Mouse (Mus musculus): ENCODE results near the gene Alox5ap. TPM values are rescaled to one million over a fixed set of nuclear protein-coding genes. Genes with fewer than 3 reads are reported as not detected.
A peak's percentile ranks its signal among the peaks of the same experiment; 100 is the strongest.

Alox5ap gene
- total and polyA plus RNA-seq, 2 experiments from 2014 or later: 2.5 to 10.5 TPM

- Histone ChIP-seq H3K9me3 (ENCODE audit: low read length) (no peaks in the 10 kb centered on the region), H3K27ac (ENCODE audit: low read depth, low read length) (peak overlapping the region; percentile 81), H3K4me2 (ENCODE audit: low read depth, low read length, poor library complexity, severe bottlenecking) (peak overlapping the region; percentile 51), H3K4me1 (ENCODE audit: insufficient read depth, low read length) (peaks cover 2% of the 10 kb centered on the region; the same call in 1 of the 2 replicates), H3K36me3 (ENCODE audit: insufficient read depth, low read length) (no peaks in the 10 kb centered on the region), H3K27me3 (ENCODE audit: insufficient read depth, low read length) (no peaks in the 10 kb centered on the region), H3K9ac (replicated peaks; ENCODE audit: low read length, poor library complexity, severe bottlenecking) (peak overlapping the region; percentile 54), H3K4me3 (ENCODE audit: low read depth, low read length) (peak overlapping the region; percentile 47)
- WGBS: 2% methylated on average over 55 of the region's 55 CpGs
- ATAC-seq (ENCODE audit: low FRiP score) (peak; percentile 95), DNase-seq (ENCODE audit: low spot score) (peak; percentile 94)
- TF ChIP-seq CTCF (IDR thresholded peaks at IDR 0.05): no peak
Measured at GRCm38 (mm10) chr5:149228700-149229618, 35.6 kb upstream of the Alox5ap start.

GRCm38 (mm10) chr5:149229619-149230339, 34.8 kb upstream of the Alox5ap start:
- 0 out of 2 replicates have a peak, but pooled peaks cover 2% of the 10 kb centered on the region for H3K4me1 ChIP-seq (ENCODE audit: insufficient read depth, low read length)
- no peaks in the 10 kb centered on the region for H3K9me3 ChIP-seq (ENCODE audit: low read length)
- H3K27me3 ChIP-seq (ENCODE audit: insufficient read depth, low read length): no peaks in the 10 kb centered on the region
- 83% methylated on average over 18 of the region's 18 CpGs for WGBS
- H3K9ac ChIP-seq (replicated peaks; ENCODE audit: low read length, poor library complexity, severe bottlenecking): peak overlapping the region; percentile 54; the same call in 1 of the 2 replicates
- H3K27ac ChIP-seq (ENCODE audit: low read depth, low read length): peak overlapping the region; percentile 81; the same call in 1 of the 2 replicates
- ATAC-seq (ENCODE audit: low FRiP score): peak; percentile 24; the same call in 1 of the 2 replicates
- H3K4me2 ChIP-seq (ENCODE audit: low read depth, low read length, poor library complexity, severe bottlenecking): peak overlapping the region; percentile 51
- H3K36me3 ChIP-seq (ENCODE audit: insufficient read depth, low read length): no peaks in the 10 kb centered on the region
- DNase-seq (ENCODE audit: low spot score): no peak
- TF ChIP-seq CTCF (IDR thresholded peaks at IDR 0.05): no peak
- peak overlapping the region; percentile 47 for H3K4me3 ChIP-seq (ENCODE audit: low read depth, low read length)

- TF ChIP-seq CTCF (IDR thresholded peaks at IDR 0.05): no peak
- Histone ChIP-seq H3K9ac (replicated peaks; ENCODE audit: low read length, poor library complexity, severe bottlenecking) (no peak overlapping the region), H3K27me3 (ENCODE audit: insufficient read depth, low read length) (no peaks in the 10 kb centered on the region), H3K9me3 (ENCODE audit: low read length) (no peaks in the 10 kb centered on the region), H3K4me1 (ENCODE audit: insufficient read depth, low read length) (no peaks in the 10 kb centered on the region), H3K27ac (ENCODE audit: low read depth, low read length) (no peak overlapping the region), H3K36me3 (ENCODE audit: insufficient read depth, low read length) (no peaks in the 10 kb centered on the region), H3K4me2 (ENCODE audit: low read depth, low read length, poor library complexity, severe bottlenecking) (no peak overlapping the region), H3K4me3 (ENCODE audit: low read depth, low read length) (no peak overlapping the region)
- ATAC-seq (ENCODE audit: low FRiP score) (no peak), DNase-seq (ENCODE audit: low spot score) (no peak)
- 88% methylated on average over 7 of the region's 7 CpGs for WGBS
Measured at GRCm38 (mm10) chr5:149235002-149235401, 29.6 kb upstream of the Alox5ap start.

- no peak overlapping the region for H3K4me3 ChIP-seq (ENCODE audit: low read depth, low read length)
- no peaks in the 10 kb centered on the region for H3K27me3 ChIP-seq (ENCODE audit: insufficient read depth, low read length)
- no peak overlapping the region for H3K9ac ChIP-seq (replicated peaks; ENCODE audit: low read length, poor library complexity, severe bottlenecking)
- no peak overlapping the region for H3K4me2 ChIP-seq (ENCODE audit: low read depth, low read length, poor library complexity, severe bottlenecking)
- no peaks in the 10 kb centered on the region for H3K4me1 ChIP-seq (ENCODE audit: insufficient read depth, low read length)
- 79% methylated on average over 24 of the region's 24 CpGs for WGBS
- ATAC-seq (ENCODE audit: low FRiP score) (no peak), DNase-seq (ENCODE audit: low spot score) (no peak)
- no peaks in the 10 kb centered on the region for H3K36me3 ChIP-seq (ENCODE audit: insufficient read depth, low read length)
- H3K27ac ChIP-seq (ENCODE audit: low read depth, low read length): no peak overlapping the region; the same call in 1 of the 2 replicates
- no peak for TF ChIP-seq CTCF (IDR thresholded peaks at IDR 0.05)
- no peaks in the 10 kb centered on the region for H3K9me3 ChIP-seq (ENCODE audit: low read length)
Measured at GRCm38 (mm10) chr5:149237221-149237950, 27.2 kb upstream of the Alox5ap start.

GRCm38 (mm10) chr5:149242467-149242866, 22.1 kb upstream of the Alox5ap start:
- no peak overlapping the region for H3K4me3 ChIP-seq (ENCODE audit: low read depth, low read length)
- no peak overlapping the region for H3K27ac ChIP-seq (ENCODE audit: low read depth, low read length)
- DNase-seq (ENCODE audit: low spot score) (no peak), ATAC-seq (ENCODE audit: low FRiP score) (no peak)
- H3K4me2 ChIP-seq (ENCODE audit: low read depth, low read length, poor library complexity, severe bottlenecking): no peak overlapping the region
- no peak for TF ChIP-seq CTCF (IDR thresholded peaks at IDR 0.05)
- H3K36me3 ChIP-seq (ENCODE audit: insufficient read depth, low read length): no peaks in the 10 kb centered on the region
- H3K4me1 ChIP-seq (ENCODE audit: insufficient read depth, low read length): 0 out of 2 replicates have a peak, but pooled peaks cover 4% of the 10 kb centered on the region
- H3K27me3 ChIP-seq (ENCODE audit: insufficient read depth, low read length): no peaks in the 10 kb centered on the region
- no peak overlapping the region for H3K9ac ChIP-seq (replicated peaks; ENCODE audit: low read length, poor library complexity, severe bottlenecking)
- no peaks in the 10 kb centered on the region for H3K9me3 ChIP-seq (ENCODE audit: low read length)
- 88% methylated on average over 5 of the region's 5 CpGs for WGBS

Data from midbrain, postnatal 0 days (tissue).